Mouse (Mus musculus) hindbrain, postnatal 0 days (tissue): ENCODE results near the gene AA467197. TPM values are rescaled to one million over a fixed set of nuclear protein-coding genes. Genes with fewer than 3 reads are reported as not detected.
A peak's percentile ranks its signal among the peaks of the same experiment; 100 is the strongest.

Source experiments
- ATAC-seq: fragments of 200-750 bp; cut with Nextera tagmentation; 2 replicates; pipeline ENCODE4 v1.8.0; 2017; ENCODE audit warnings: mild to moderate bottlenecking, moderate TSS enrichment, moderate library complexity
- DNase-seq: peaks from one replicate; pipeline ENCODE4 v3.0.0-alpha.2; 2015; ENCODE audit warnings: low spot score
- H3K27ac ChIP-seq: fragments of 300-500 bp; sonication (generic); 2 replicates; pipeline ENCODE4 v1.5.1; 2014; ENCODE audit warnings: mild to moderate bottlenecking
- H3K27me3 ChIP-seq: fragments of 300-500 bp; sonication (generic); 2 replicates; pipeline ENCODE4 v1.6.1; 2014; ENCODE audit warnings: low read length, mixed read lengths; ENCODE audit not compliant: insufficient read depth
- H3K36me3 ChIP-seq: fragments of 300-500 bp; sonication (generic); 2 replicates; pipeline ENCODE4 v1.6.1; 2014; ENCODE audit warnings: low read length, mixed read lengths; ENCODE audit not compliant: insufficient read depth
- H3K4me1 ChIP-seq: fragments of 300-500 bp; sonication (generic); 2 replicates; pipeline ENCODE4 v1.6.1; 2014; ENCODE audit warnings: antibody characterized with exemption, low read length, mixed read lengths; ENCODE audit not compliant: insufficient read depth
- H3K4me2 ChIP-seq: fragments of 300-500 bp; sonication (generic); 2 replicates; pipeline ENCODE4 v1.6.1; 2014; ENCODE audit warnings: low read depth, mild to moderate bottlenecking, low read length, moderate library complexity, mixed read lengths
- H3K4me3 ChIP-seq: fragments of 300-500 bp; sonication (generic); 2 replicates; pipeline ENCODE4 v1.5.1; 2014; ENCODE audit warnings: low read length
- H3K9ac ChIP-seq: fragments of 300-500 bp; sonication (generic); replicated peaks from 2 replicates; pipeline ENCODE4 v1.6.1; 2014; ENCODE audit warnings: mild to moderate bottlenecking, low read length, moderate library complexity, mixed read lengths
- H3K9me3 ChIP-seq: fragments of 300-500 bp; sonication (generic); 2 replicates; pipeline ENCODE4 v1.6.1; 2016; ENCODE audit warnings: low read length, mixed read lengths
- CTCF ChIP-seq: IDR thresholded peaks from 2 replicates; pipeline ENCODE4 v1.5.1; 2016; ENCODE audit warnings: antibody characterized with exemption, control low read depth, low read depth
- WGBS: fragments of 180-500 bp; shearing (Covaris S2); extraction: QIAGEN DNeasy Blood & Tissue Kit; methylation state at CpG from one replicate; pipeline ENCODE4 v1.1.7; 2014; 5-methylcytosine and 5-hydroxymethylcytosine counted together
- polyA plus RNA-seq: library from polyadenylated mRNA; unstranded; fragments of >200 nt; fragmentation: Nextera tagmentation; extraction: Ambion mirVana; gene quantifications from 2 replicates; pipeline ENCODE4 v1.2.1, GENCODE M21; 2015
- total RNA-seq: library from RNA; depleted of rRNA; stranded (reverse); fragments of >200 nt; gene quantifications from 2 replicates; pipeline ENCODE4 v1.2.3, GENCODE M21; 2014

The AA467197 gene
- total and polyA plus RNA-seq, 2 experiments from 2014 or later, result 0.66 TPM; not detected in 1

DNA sequence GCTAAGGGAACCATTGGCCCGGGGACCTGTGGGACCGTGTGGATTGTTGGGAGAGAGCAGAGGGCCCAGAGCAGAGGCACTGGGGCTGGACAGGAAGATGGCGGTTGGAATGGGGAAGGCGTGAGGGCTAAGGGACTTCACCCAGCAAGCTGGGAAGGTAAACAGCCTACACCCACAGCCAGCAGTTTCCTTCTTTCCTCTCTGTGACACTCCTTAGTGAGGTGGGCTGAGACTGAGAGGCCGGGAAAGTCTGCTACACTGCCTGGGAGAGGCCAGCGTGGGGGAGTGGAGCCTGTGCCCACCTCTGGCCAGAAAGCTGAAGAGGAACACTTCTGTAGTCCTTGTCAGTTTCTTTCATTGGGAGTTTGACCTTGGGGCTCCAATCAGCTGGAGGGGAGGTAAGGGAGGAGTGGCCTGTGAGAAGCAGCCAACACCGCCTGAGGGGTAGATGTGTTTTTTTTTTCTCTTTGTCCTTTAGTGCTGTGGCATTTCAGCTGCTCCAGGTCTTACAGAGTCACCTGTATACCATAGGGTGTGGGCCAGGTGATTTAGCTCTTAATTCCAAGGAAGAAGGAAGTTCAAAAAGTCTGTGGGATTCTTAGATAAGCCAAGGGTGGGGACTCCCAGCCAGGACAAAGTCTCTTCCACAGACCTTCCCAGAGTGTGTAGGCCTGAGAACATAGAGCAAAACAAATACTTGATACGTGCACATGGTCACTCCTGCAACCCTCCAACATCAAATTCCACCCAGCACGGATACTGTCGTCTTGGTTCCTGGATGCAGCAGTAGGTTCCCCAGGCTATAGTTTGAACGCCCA, 21.1 kb downstream of the AA467197 start:
- DNase-seq (no peak), ATAC-seq (no peak)
- Histone ChIP-seq H3K36me3 (no peaks in the 10 kb centered on the region), H3K9ac (no peak overlapping the region), H3K4me2 (no peak overlapping the region), H3K4me1 (no peaks in the 10 kb centered on the region), H3K27ac (no peak overlapping the region), H3K4me3 (no peak overlapping the region), H3K9me3 (no peaks in the 10 kb centered on the region), H3K27me3 (no peaks in the 10 kb centered on the region)
- no peak for TF ChIP-seq CTCF
- WGBS, result 89% methylated on average over 11 of the region's 11 CpGs

DNA sequence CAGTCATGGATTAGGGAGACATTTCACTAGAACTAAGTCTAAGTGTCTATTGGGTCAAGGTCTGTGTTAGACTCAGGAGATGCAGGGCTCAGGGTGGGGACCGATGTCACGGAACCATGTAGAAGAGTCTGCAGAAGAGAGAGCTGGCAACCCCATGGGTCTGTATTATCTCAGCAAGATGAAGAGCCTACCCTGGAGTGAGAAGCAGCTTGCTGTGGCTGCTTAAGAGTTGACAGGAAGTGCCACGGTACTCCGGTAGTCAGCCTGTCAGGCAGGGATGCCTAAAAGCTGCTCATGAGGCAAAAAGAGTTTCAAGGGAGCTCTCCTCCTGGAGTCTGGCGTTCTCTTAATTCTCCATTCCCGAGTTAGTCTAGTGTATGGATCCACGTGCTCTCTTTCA, 23.0 kb downstream of the AA467197 start:
- H3K4me2 ChIP-seq, result no peak overlapping the region
- 90% methylated on average over 7 of the region's 7 CpGs for WGBS
- no peak for ATAC-seq

DNA sequence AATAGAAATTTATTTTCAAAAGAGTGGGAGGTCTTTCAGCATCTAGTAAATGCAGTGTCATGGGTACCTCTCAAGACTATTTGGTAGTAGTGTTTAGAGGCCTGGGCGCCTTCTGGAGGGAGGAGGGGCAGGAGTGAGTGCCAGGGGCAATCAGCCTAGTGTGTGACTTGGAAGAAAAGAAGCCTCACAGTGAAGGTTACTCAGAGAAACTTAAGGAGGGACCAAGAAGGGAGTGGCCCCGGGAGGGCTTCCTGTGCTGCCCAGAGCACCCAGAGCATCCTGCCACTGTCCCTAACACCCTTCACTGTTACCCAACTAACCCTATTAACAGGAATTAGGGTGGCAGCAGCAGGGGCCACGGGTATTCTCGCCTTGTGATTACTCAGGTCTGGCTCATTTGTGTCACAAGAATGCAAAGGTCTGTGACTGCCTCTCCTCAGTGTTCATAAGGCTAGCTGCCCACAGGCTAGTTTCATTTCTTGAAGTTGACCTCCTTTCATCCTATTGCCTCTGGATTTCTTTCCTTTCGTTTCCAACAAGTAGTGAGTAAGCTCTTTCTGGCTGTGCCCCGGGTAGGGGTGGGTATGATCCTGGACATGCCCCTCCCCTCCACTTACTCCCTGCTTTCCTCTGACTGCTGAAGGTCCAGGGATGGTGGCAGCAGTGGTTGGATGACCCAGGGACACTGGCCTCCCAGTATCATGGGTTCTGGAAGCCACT, 28.6 kb downstream of the AA467197 start:
- Histone ChIP-seq H3K4me2 (no peak overlapping the region), H3K9ac (no peak overlapping the region), H3K9me3 (no peaks in the 10 kb centered on the region), H3K27ac (no peak overlapping the region), H3K4me1 (no peaks in the 10 kb centered on the region), H3K4me3 (no peak overlapping the region), H3K27me3 (no peaks in the 10 kb centered on the region), H3K36me3 (no peaks in the 10 kb centered on the region)
- 57% methylated on average over 6 of the region's 6 CpGs for WGBS
- ATAC-seq (no peak), DNase-seq (no peak)
- no peak for TF ChIP-seq CTCF

More for the DNA sequence above, 23.0 kb downstream of the AA467197 start:
- Histone ChIP-seq H3K27ac (no peak overlapping the region), H3K9me3 (no peaks in the 10 kb centered on the region), H3K4me3 (no peak overlapping the region), H3K27me3 (no peaks in the 10 kb centered on the region), H3K36me3 (no peaks in the 10 kb centered on the region), H3K4me1 (no peaks in the 10 kb centered on the region), H3K9ac (no peak overlapping the region)
- DNase-seq, result no peak
- no peak for TF ChIP-seq CTCF

DNA sequence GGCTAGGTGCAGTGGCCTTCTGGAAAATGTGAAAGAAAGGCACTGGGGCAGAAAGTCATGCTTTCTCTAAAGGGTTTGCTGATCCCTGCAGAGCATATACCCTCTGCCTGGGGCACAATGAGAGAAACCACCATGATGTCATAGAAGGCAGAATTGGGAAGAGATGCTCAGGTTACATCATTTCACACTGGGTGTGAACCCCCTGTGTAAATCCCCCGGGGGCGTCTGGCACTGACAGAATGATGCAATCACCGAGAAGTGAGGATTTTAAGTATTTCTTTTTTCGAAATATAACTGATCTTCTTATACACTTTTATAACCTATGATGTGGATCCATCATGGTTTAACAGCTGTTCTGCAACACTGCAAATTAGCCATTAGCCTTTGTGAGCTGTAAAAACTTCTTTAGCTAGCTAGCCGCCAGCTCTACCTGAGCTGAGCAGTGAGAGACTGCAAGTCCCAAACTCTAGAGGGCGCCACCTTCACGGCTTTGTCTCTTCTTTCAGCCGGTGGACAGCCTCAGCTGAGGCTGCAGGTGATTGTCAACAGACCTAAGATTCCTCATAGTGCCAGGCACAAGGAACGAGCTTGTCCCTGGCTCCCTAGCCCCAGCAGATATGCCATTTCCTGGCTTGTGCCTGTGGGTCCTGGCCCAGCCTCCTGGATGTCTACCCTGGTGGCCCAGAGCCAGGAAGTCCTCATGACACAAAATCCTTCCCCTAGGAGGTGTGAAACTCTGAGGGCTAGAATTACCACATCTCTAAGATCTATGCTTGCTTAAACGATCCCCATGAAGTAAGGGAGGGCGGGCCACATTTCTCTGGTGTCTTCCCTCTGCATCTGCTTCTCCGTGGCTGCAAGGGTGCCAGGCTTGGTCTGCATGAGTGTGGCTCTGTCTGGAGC, 29.4 kb downstream of the AA467197 start:
- peak; percentile 70 for DNase-seq
- Histone ChIP-seq H3K9me3 (no peaks in the 10 kb centered on the region), H3K4me2 (no peak overlapping the region), H3K27ac (no peak overlapping the region), H3K4me3 (no peak overlapping the region), H3K4me1 (no peaks in the 10 kb centered on the region), H3K27me3 (no peaks in the 10 kb centered on the region), H3K36me3 (no peaks in the 10 kb centered on the region), H3K9ac (no peak overlapping the region)
- peak; percentile 69 for TF ChIP-seq CTCF
- peak; percentile 59; the same call in 1 of the 2 replicates for ATAC-seq
- WGBS, result 49% methylated on average over 12 of the region's 12 CpGs

DNA sequence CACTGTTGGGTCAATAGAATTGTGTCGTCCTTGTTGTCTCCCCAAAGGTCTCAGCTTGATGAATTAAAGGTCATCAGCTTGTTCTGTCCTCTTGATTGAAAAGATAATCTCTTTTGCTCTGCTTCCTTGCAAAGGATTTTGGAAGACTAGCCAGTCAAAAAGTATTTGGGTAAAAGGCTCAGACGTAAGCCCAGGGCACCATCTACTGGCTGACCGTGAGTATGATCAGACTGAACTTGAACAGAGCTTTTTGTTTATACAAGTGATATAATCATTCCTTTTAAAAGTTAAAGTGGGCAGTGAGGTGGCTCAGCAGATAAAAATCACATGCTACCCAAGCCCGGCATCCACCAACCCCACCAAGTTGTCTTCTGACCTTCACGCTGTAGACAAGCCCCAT, 31.1 kb downstream of the AA467197 start:
- Histone ChIP-seq H3K36me3 (no peaks in the 10 kb centered on the region), H3K9me3 (no peaks in the 10 kb centered on the region), H3K4me2 (no peak overlapping the region), H3K27ac (no peak overlapping the region), H3K4me1 (no peaks in the 10 kb centered on the region), H3K9ac (no peak overlapping the region), H3K4me3 (no peak overlapping the region), H3K27me3 (no peaks in the 10 kb centered on the region)
- peak; percentile 79 for TF ChIP-seq CTCF
- peak; percentile 76 for DNase-seq
- WGBS, result 46% methylated on average over 5 of the region's 5 CpGs
- no peak for ATAC-seq

DNA sequence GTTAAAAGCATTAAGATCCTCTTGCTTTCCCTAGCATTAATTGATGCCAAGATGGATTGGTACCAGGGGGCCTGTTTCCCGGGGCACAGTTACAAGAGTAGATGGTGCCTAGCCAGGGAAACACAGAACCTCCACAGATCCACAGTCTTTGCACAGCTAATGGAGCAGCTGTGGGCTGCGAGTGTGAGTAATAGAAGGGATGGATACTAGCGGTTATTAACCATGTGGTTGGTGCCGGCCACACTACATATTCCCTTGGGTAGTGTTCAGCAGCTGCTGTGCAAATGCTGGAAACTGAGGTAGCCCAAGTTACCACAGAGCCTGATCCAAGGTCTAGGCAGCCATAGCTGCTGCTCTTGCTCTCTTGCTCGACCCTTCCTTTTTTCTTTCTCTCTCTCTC, 34.9 kb downstream of the AA467197 start:
- Histone ChIP-seq H3K9ac (no peak overlapping the region), H3K9me3 (no peaks in the 10 kb centered on the region), H3K4me2 (no peak overlapping the region), H3K4me1 (no peaks in the 10 kb centered on the region), H3K27me3 (no peaks in the 10 kb centered on the region), H3K27ac (no peak overlapping the region), H3K4me3 (no peak overlapping the region), H3K36me3 (no peaks in the 10 kb centered on the region)
- 54% methylated on average over 5 of the region's 5 CpGs for WGBS
- no peak for ATAC-seq
- TF ChIP-seq CTCF, result no peak
- no peak for DNase-seq
